Mouse (Mus musculus) hindbrain, postnatal 0 days (tissue): ENCODE measurements at regions not wholly inside any gene's neighbourhood (a gene's known extent, or its start where the extent isn't known, plus 50 kb on each side); places are given as distances from the start of the nearest gene placed in this dataset.
"Not testable (repeated sequence)": the region's sequence is repeated elsewhere in the genome, so short reads cannot be mapped to it uniquely, and the experiment has no call there.

ENCODE experiments used
- ATAC-seq: fragments of 200-750 bp; cut with Nextera tagmentation; 2 replicates; pipeline ENCODE4 v1.8.0; 2017; ENCODE audit warnings: mild to moderate bottlenecking, moderate TSS enrichment, moderate library complexity
- DNase-seq: peaks from one replicate; pipeline ENCODE4 v3.0.0-alpha.2; 2015; ENCODE audit warnings: low spot score
- H3K27ac ChIP-seq: fragments of 300-500 bp; sonication (generic); 2 replicates; pipeline ENCODE4 v1.5.1; 2014; ENCODE audit warnings: mild to moderate bottlenecking
- H3K27me3 ChIP-seq: fragments of 300-500 bp; sonication (generic); 2 replicates; pipeline ENCODE4 v1.6.1; 2014; ENCODE audit warnings: low read length, mixed read lengths; ENCODE audit not compliant: insufficient read depth
- H3K36me3 ChIP-seq: fragments of 300-500 bp; sonication (generic); 2 replicates; pipeline ENCODE4 v1.6.1; 2014; ENCODE audit warnings: low read length, mixed read lengths; ENCODE audit not compliant: insufficient read depth
- H3K4me1 ChIP-seq: fragments of 300-500 bp; sonication (generic); 2 replicates; pipeline ENCODE4 v1.6.1; 2014; ENCODE audit warnings: antibody characterized with exemption, low read length, mixed read lengths; ENCODE audit not compliant: insufficient read depth
- H3K4me2 ChIP-seq: fragments of 300-500 bp; sonication (generic); 2 replicates; pipeline ENCODE4 v1.6.1; 2014; ENCODE audit warnings: low read depth, mild to moderate bottlenecking, low read length, moderate library complexity, mixed read lengths
- H3K4me3 ChIP-seq: fragments of 300-500 bp; sonication (generic); 2 replicates; pipeline ENCODE4 v1.5.1; 2014; ENCODE audit warnings: low read length
- H3K9ac ChIP-seq: fragments of 300-500 bp; sonication (generic); replicated peaks from 2 replicates; pipeline ENCODE4 v1.6.1; 2014; ENCODE audit warnings: mild to moderate bottlenecking, low read length, moderate library complexity, mixed read lengths
- H3K9me3 ChIP-seq: fragments of 300-500 bp; sonication (generic); 2 replicates; pipeline ENCODE4 v1.6.1; 2016; ENCODE audit warnings: low read length, mixed read lengths
- CTCF ChIP-seq: IDR thresholded peaks from 2 replicates; pipeline ENCODE4 v1.5.1; 2016; ENCODE audit warnings: antibody characterized with exemption, control low read depth, low read depth
- whole genome bisulfite sequencing: fragments of 180-500 bp; shearing (Covaris S2); extraction: QIAGEN DNeasy Blood & Tissue Kit; methylation state at CpG from one replicate; pipeline ENCODE4 v1.1.7; 2014; 5-methylcytosine and 5-hydroxymethylcytosine counted together

- WGBS: 30% methylated on average over 12 of the region's 12 CpGs
- H3K4me2 ChIP-seq: no peak overlapping the region
- H3K9ac ChIP-seq: no peak overlapping the region
- H3K27me3 ChIP-seq: no peaks in the 10 kb centered on the region
- no peak overlapping the region for H3K4me3 ChIP-seq
- peak; percentile 84 for DNase-seq
- H3K27ac ChIP-seq: no peak overlapping the region
- peak; percentile 93 for TF ChIP-seq CTCF
- no peaks in the 10 kb centered on the region for H3K4me1 ChIP-seq
- no peaks in the 10 kb centered on the region for H3K36me3 ChIP-seq
- H3K9me3 ChIP-seq: no peaks in the 10 kb centered on the region
- peak; percentile 74 for ATAC-seq
Measured at GRCm38 (mm10) chr10:26139100-26140093, 60.5 kb upstream of the Tmem200a start.

GRCm38 (mm10) chr10:26152586-26152985 lies 73.7 kb upstream of the Tmem200a start:
- H3K4me2 ChIP-seq: no peak overlapping the region
- TF ChIP-seq CTCF: no peak
- H3K36me3 ChIP-seq: no peaks in the 10 kb centered on the region
- no peak for DNase-seq
- no peak overlapping the region for H3K27ac ChIP-seq
- no peaks in the 10 kb centered on the region for H3K27me3 ChIP-seq
- no peak overlapping the region for H3K9ac ChIP-seq
- no peak overlapping the region for H3K4me3 ChIP-seq
- no peaks in the 10 kb centered on the region for H3K9me3 ChIP-seq
- no peak for ATAC-seq
- H3K4me1 ChIP-seq: no peaks in the 10 kb centered on the region
- WGBS: 64% methylated on average over 2 of the region's 2 CpGs

GRCm38 (mm10) chr10:26158786-26159185 lies 70.7 kb upstream of the Samd3 start:
- no peaks in the 10 kb centered on the region for H3K9me3 ChIP-seq
- no peak overlapping the region for H3K9ac ChIP-seq
- DNase-seq (no peak), ATAC-seq (no peak)
- TF ChIP-seq CTCF: no peak
- no peak overlapping the region for H3K4me3 ChIP-seq
- no peaks in the 10 kb centered on the region for H3K4me1 ChIP-seq
- H3K27ac ChIP-seq: no peak overlapping the region
- H3K4me2 ChIP-seq: no peak overlapping the region
- no peaks in the 10 kb centered on the region for H3K36me3 ChIP-seq
- WGBS: 40% methylated on average over 3 of the region's 3 CpGs
- no peaks in the 10 kb centered on the region for H3K27me3 ChIP-seq

- H3K9ac ChIP-seq, H3K4me1 ChIP-seq, ATAC-seq, H3K4me3 ChIP-seq, DNase-seq, H3K27ac ChIP-seq, H3K27me3 ChIP-seq, H3K9me3 ChIP-seq, H3K36me3 ChIP-seq, H3K4me2 ChIP-seq: not testable (repeated sequence)
Measured at GRCm38 (mm10) chr10:26161139-26161538, 68.4 kb upstream of the Samd3 start.

GRCm38 (mm10) chr10:26164531-26164930 lies 65.0 kb upstream of the Samd3 start:
- Histone ChIP-seq H3K4me3 (no peak overlapping the region), H3K36me3 (no peaks in the 10 kb centered on the region), H3K27me3 (no peaks in the 10 kb centered on the region), H3K4me2 (no peak overlapping the region), H3K4me1 (no peaks in the 10 kb centered on the region), H3K9me3 (no peaks in the 10 kb centered on the region), H3K27ac (no peak overlapping the region), H3K9ac (no peak overlapping the region)
- WGBS: 76% methylated on average over 2 of the region's 2 CpGs
- TF ChIP-seq CTCF: no peak
- DNase-seq (no peak), ATAC-seq (no peak)

- H3K4me2 ChIP-seq: no peak overlapping the region
- ATAC-seq: no peak
- H3K4me3 ChIP-seq: no peak overlapping the region
- no peaks in the 10 kb centered on the region for H3K4me1 ChIP-seq
- H3K27me3 ChIP-seq: no peaks in the 10 kb centered on the region
- 73% methylated on average over 1 of the region's 1 CpGs for WGBS
- no peak for TF ChIP-seq CTCF
- no peaks in the 10 kb centered on the region for H3K36me3 ChIP-seq
- H3K9me3 ChIP-seq: no peaks in the 10 kb centered on the region
- H3K9ac ChIP-seq: no peak overlapping the region
- DNase-seq: no peak
- no peak overlapping the region for H3K27ac ChIP-seq
Measured at GRCm38 (mm10) chr10:26177591-26177990, 51.9 kb upstream of the Samd3 start.

- Histone ChIP-seq H3K4me3 (no peak overlapping the region), H3K9me3 (no peaks in the 10 kb centered on the region), H3K27ac (no peak overlapping the region), H3K9ac (no peak overlapping the region), H3K4me2 (no peak overlapping the region), H3K36me3 (no peaks in the 10 kb centered on the region), H3K4me1 (no peaks in the 10 kb centered on the region), H3K27me3 (no peaks in the 10 kb centered on the region)
- DNase-seq: peak; percentile 7
- no peak for ATAC-seq
- WGBS: 57% methylated on average over 3 of the region's 3 CpGs
- no peak for TF ChIP-seq CTCF
Measured at GRCm38 (mm10) chr10:26178356-26178755, 51.2 kb upstream of the Samd3 start.
